Mouse (Mus musculus) bone marrow macrophage, adult 2 months (primary cell): Measurements from ENCODE around the gene Fbxo41. TPM values are rescaled to one million over a fixed set of nuclear protein-coding genes. Genes with fewer than 3 reads are reported as not detected.

Experiments used
- H3K27ac ChIP-seq: 2 replicates; pipeline ENCODE4 v1.5.1; 2012; ENCODE audit warnings: low read depth, low read length; ENCODE audit not compliant: insufficient read depth
- H3K4me1 ChIP-seq: 2 replicates; pipeline ENCODE4 v1.6.1; 2012; ENCODE audit warnings: low read length; ENCODE audit not compliant: control insufficient read depth, insufficient read depth
- H3K4me3 ChIP-seq: 2 replicates; pipeline ENCODE4 v1.5.1; 2012; ENCODE audit warnings: mild to moderate bottlenecking, low read length, moderate library complexity; ENCODE audit not compliant: insufficient read depth
- CTCF ChIP-seq: IDR thresholded peaks from 2 replicates; pipeline ENCODE4 v1.5.1; 2012; ENCODE audit warnings: low read depth, mild to moderate bottlenecking, low read length, moderate library complexity
- POLR2A ChIP-seq: IDR thresholded peaks from 2 replicates; pipeline ENCODE4 v1.6.1; 2012; ENCODE audit warnings: mild to moderate bottlenecking, low read depth, low read length, borderline replicate concordance
- polyA plus RNA-seq: library from polyadenylated mRNA; stranded (reverse); fragments of >200 nt; gene quantifications from 2 replicates; pipeline ENCODE4 v1.2.4, GENCODE M21; 2012; ENCODE audit not compliant: missing spikeins, insufficient read depth, insufficient read length

Fbxo41 gene
- polyA plus RNA-seq, 1 experiment = not detected

- no peaks in the 10 kb centered on the region for H3K4me1 ChIP-seq
- H3K27ac ChIP-seq = no peak overlapping the region
- H3K4me3 ChIP-seq = no peak overlapping the region
- TF ChIP-seq CTCF (no peak), POLR2A (no peak)
Observed at GRCm38 (mm10) chr6:85496976-85497375, 5.8 kb downstream of the Fbxo41 start.

- TF ChIP-seq POLR2A = no peak
- no peak for TF ChIP-seq CTCF
- Histone ChIP-seq H3K27ac (no peak overlapping the region), H3K4me1 (no peaks in the 10 kb centered on the region), H3K4me3 (no peak overlapping the region)
Observed at GRCm38 (mm10) chr6:85491606-85492005, 11.2 kb downstream of the Fbxo41 start.

- H3K27ac ChIP-seq = no peak overlapping the region
- TF ChIP-seq CTCF = no peak
- TF ChIP-seq POLR2A = no peak
- H3K4me1 ChIP-seq = no peaks in the 10 kb centered on the region
- no peak overlapping the region for H3K4me3 ChIP-seq
Observed at GRCm38 (mm10) chr6:85490252-85490651, 12.5 kb downstream of the Fbxo41 start.

- H3K27ac ChIP-seq = no peak overlapping the region
- no peaks in the 10 kb centered on the region for H3K4me1 ChIP-seq
- TF ChIP-seq CTCF = no peak
- TF ChIP-seq POLR2A = no peak
Observed at GRCm38 (mm10) chr6:85489717-85490116, 13.1 kb downstream of the Fbxo41 start.

GRCm38 (mm10) chr6:85488510-85488909, 14.3 kb downstream of the Fbxo41 start:
- no peak for TF ChIP-seq POLR2A
- no peak for TF ChIP-seq CTCF
- H3K4me1 ChIP-seq = no peaks in the 10 kb centered on the region

More at GRCm38 (mm10) chr6:85489717-85490116, 13.1 kb downstream of the Fbxo41 start:
- no peak overlapping the region for H3K4me3 ChIP-seq

GRCm38 (mm10) chr6:85485738-85486137, 17.1 kb downstream of the Fbxo41 start:
- H3K4me3 ChIP-seq = no peak overlapping the region
- TF ChIP-seq CTCF = no peak
- no peak for TF ChIP-seq POLR2A
- no peak overlapping the region for H3K27ac ChIP-seq
- H3K4me1 ChIP-seq = no peaks in the 10 kb centered on the region

More at GRCm38 (mm10) chr6:85488510-85488909, 14.3 kb downstream of the Fbxo41 start:
- Histone ChIP-seq H3K4me3 (no peak overlapping the region), H3K27ac (no peak overlapping the region)

- TF ChIP-seq POLR2A = no peak
- TF ChIP-seq CTCF = no peak
- Histone ChIP-seq H3K4me1 (no peaks in the 10 kb centered on the region), H3K4me3 (no peak overlapping the region), H3K27ac (no peak overlapping the region)
Observed at GRCm38 (mm10) chr6:85483843-85484721, 18.7 kb downstream of the Fbxo41 start.

- H3K27ac ChIP-seq = no peak overlapping the region
- H3K4me1 ChIP-seq = no peaks in the 10 kb centered on the region
- H3K4me3 ChIP-seq = no peak overlapping the region
- TF ChIP-seq POLR2A (no peak), CTCF (no peak)
Observed at GRCm38 (mm10) chr6:85480685-85481084, 22.1 kb downstream of the Fbxo41 start.

GRCm38 (mm10) chr6:85479979-85480378, 22.8 kb downstream of the Fbxo41 start:
- TF ChIP-seq CTCF (no peak), POLR2A (no peak)
- Histone ChIP-seq H3K27ac (no peak overlapping the region), H3K4me1 (no peaks in the 10 kb centered on the region), H3K4me3 (no peak overlapping the region)

- H3K4me3 ChIP-seq = no peak overlapping the region
- H3K27ac ChIP-seq = no peak overlapping the region
- no peaks in the 10 kb centered on the region for H3K4me1 ChIP-seq
- TF ChIP-seq CTCF (no peak), POLR2A (no peak)
Observed at GRCm38 (mm10) chr6:85478416-85478815, 24.4 kb downstream of the Fbxo41 start.
